ENCODE assay signal across 9 mouse cellular contexts in genomic region chr12:104830283-104830639, GRCm38 (mm10). TPM values are rescaled to one million over a fixed set of nuclear protein-coding genes. Genes with fewer than 3 reads are reported as not detected.
A peak's percentile ranks its signal among the peaks of the same experiment; 100 is the strongest.
DNase-seq lines count a peak whose midpoint lies in the region; ATAC-seq and TF ChIP-seq lines count a peak whose summit lies in the region.
"Had no signal": no experiment of that assay in that cellular context is flagged by ENCODE, and none has a peak within 500 bp of the region (broad histone marks: within the 10 kb centered on the region; RNA-seq: fewer than 3 reads in every experiment).

No protein-coding gene starts in this region.

- no peaks in the 10 kb centered on the region for H3K9me3 ChIP-seq in hindbrain, embryonic 10.5 days
- no peaks in the 10 kb centered on the region for H3K9me3 ChIP-seq in hindbrain, embryonic 16.5 days (ENCODE audit: control insufficient read depth, low read length)
- no peaks in the 10 kb centered on the region for H3K9me3 ChIP-seq in liver, embryonic 11.5 days (ENCODE audit: control insufficient read depth, low read length)
- no peaks in the 10 kb centered on the region for H3K9me3 ChIP-seq in liver, embryonic 12.5 days (replicated peaks)
- no peaks in the 10 kb centered on the region for H3K9me3 ChIP-seq in intestine, postnatal 0 days (ENCODE audit: control insufficient read depth)
- no peaks in the 10 kb centered on the region for H3K9me3 ChIP-seq in stomach, embryonic 16.5 days (replicated peaks; ENCODE audit: control insufficient read depth, low read length)

- peaks cover 39% of the 10 kb centered on the region for H3K4me1 ChIP-seq in hindbrain, embryonic 10.5 days (replicated peaks)
- H3K4me1 ChIP-seq in hindbrain, embryonic 16.5 days (ENCODE audit: control insufficient read depth, insufficient read depth, low read depth, low read length): no peaks in the 10 kb centered on the region; the same call in 1 of the 2 replicates
- peaks cover 6% of the 10 kb centered on the region for H3K4me1 ChIP-seq in liver, embryonic 11.5 days (replicated peaks; ENCODE audit: control insufficient read depth, insufficient read depth, low read length)
- peaks cover 9% of the 10 kb centered on the region for H3K4me1 ChIP-seq in liver, embryonic 12.5 days
- H3K4me1 ChIP-seq in intestine, postnatal 0 days (replicated peaks; ENCODE audit: control insufficient read depth, insufficient read depth, low read length): 0 out of 2 replicates have a peak, but pooled peaks cover 14% of the 10 kb centered on the region
- H3K4me1 ChIP-seq in stomach, embryonic 16.5 days (ENCODE audit: control insufficient read depth, insufficient read depth, low read length): peaks cover 16% of the 10 kb centered on the region

- peak overlapping the region; percentile 1; the same call in 1 of the 2 replicates for H3K27ac ChIP-seq in hindbrain, embryonic 10.5 days
- H3K27ac ChIP-seq in hindbrain, embryonic 16.5 days (ENCODE audit: low read depth, low read length): no peak overlapping the region
- no peak overlapping the region for H3K27ac ChIP-seq in liver, embryonic 11.5 days (ENCODE audit: low read depth, low read length)
- H3K27ac ChIP-seq in liver, embryonic 12.5 days: no peak overlapping the region
- H3K27ac ChIP-seq in intestine, postnatal 0 days (ENCODE audit: low read depth, low read length): 0 out of 2 replicates have a peak overlapping the region, but pooled peaks have one; percentile 11
- H3K27ac ChIP-seq in stomach, embryonic 16.5 days (ENCODE audit: low read length): peak overlapping the region; percentile 46

- no peak overlapping the region for H3K4me2 ChIP-seq in hindbrain, embryonic 16.5 days (ENCODE audit: low read length)
- H3K4me2 ChIP-seq in liver, embryonic 11.5 days: no peak overlapping the region
- no peak overlapping the region for H3K4me2 ChIP-seq in liver, embryonic 12.5 days
- H3K4me2 ChIP-seq in intestine, postnatal 0 days (replicated peaks; ENCODE audit: low read depth): 0 out of 2 replicates have a peak overlapping the region, but pooled peaks have one; percentile 27
- H3K4me2 ChIP-seq in stomach, embryonic 16.5 days (ENCODE audit: low read depth, low read length): no peak overlapping the region

- no peak for DNase-seq in hindbrain, embryonic 10.5 days (ENCODE audit: low spot score)
- DNase-seq in liver, embryonic 11.5 days (ENCODE audit: low spot score): no peak
- no peak for DNase-seq in adipocyte (ENCODE audit: low spot score)
- no peak for DNase-seq in left cerebral cortex, postnatal 36 days (ENCODE audit: low spot score in 2 of 2)
- DNase-seq: cerebellum, postnatal 25 days had no signal

- H3K9ac ChIP-seq in hindbrain, embryonic 16.5 days (ENCODE audit: low read depth, low read length): no peak overlapping the region
- H3K9ac ChIP-seq in liver, embryonic 11.5 days (ENCODE audit: low read depth, low read length): no peak overlapping the region
- no peak overlapping the region for H3K9ac ChIP-seq in liver, embryonic 12.5 days
- H3K9ac ChIP-seq in intestine, postnatal 0 days (ENCODE audit: low read depth, low read length): no peak overlapping the region
- H3K9ac ChIP-seq in stomach, embryonic 16.5 days (ENCODE audit: low read length): no peak overlapping the region

- H3K4me3 ChIP-seq in hindbrain, embryonic 10.5 days: no peak overlapping the region
- no peak overlapping the region for H3K4me3 ChIP-seq in hindbrain, embryonic 16.5 days (ENCODE audit: low read length)
- no peak overlapping the region for H3K4me3 ChIP-seq in liver, embryonic 11.5 days (ENCODE audit: low read depth, low read length)
- no peak overlapping the region for H3K4me3 ChIP-seq in liver, embryonic 12.5 days
- H3K4me3 ChIP-seq in intestine, postnatal 0 days (ENCODE audit: low read depth, low read length): no peak overlapping the region
- H3K4me3 ChIP-seq in stomach, embryonic 16.5 days (replicated peaks; ENCODE audit: low read length): no peak overlapping the region

- WGBS in hindbrain, embryonic 10.5 days: 64% methylated on average over 7 of the region's 7 CpGs
- 66% methylated on average over 7 of the region's 7 CpGs for WGBS in hindbrain, embryonic 16.5 days
- 77% methylated on average over 7 of the region's 7 CpGs for WGBS in liver, embryonic 11.5 days
- WGBS in liver, embryonic 12.5 days (ENCODE audit: insufficient replicate concordance): 65% methylated on average over 7 of the region's 7 CpGs
- 49% methylated on average over 7 of the region's 7 CpGs for WGBS in intestine, postnatal 0 days
- WGBS in stomach, embryonic 16.5 days: 59% methylated on average over 7 of the region's 7 CpGs

- intact Hi-C loops in left cerebral cortex, postnatal 36 days (cut with DNase I): no loop called here

- no peak for TF ChIP-seq CTCF in intestine, postnatal 0 days (IDR thresholded peaks at IDR 0.05; ENCODE audit: low read depth)

- H3K36me3 ChIP-seq in hindbrain, embryonic 10.5 days: no peaks in the 10 kb centered on the region
- no peaks in the 10 kb centered on the region for H3K36me3 ChIP-seq in hindbrain, embryonic 16.5 days (ENCODE audit: control insufficient read depth, insufficient read depth, low read length)
- no peaks in the 10 kb centered on the region for H3K36me3 ChIP-seq in liver, embryonic 11.5 days (ENCODE audit: control insufficient read depth, insufficient read depth, low read length)
- H3K36me3 ChIP-seq in liver, embryonic 12.5 days: no peaks in the 10 kb centered on the region
- no peaks in the 10 kb centered on the region for H3K36me3 ChIP-seq in intestine, postnatal 0 days (ENCODE audit: control insufficient read depth, insufficient read depth)
- H3K36me3 ChIP-seq in stomach, embryonic 16.5 days (ENCODE audit: control insufficient read depth, insufficient read depth, low read length): no peaks in the 10 kb centered on the region

- ATAC-seq in hindbrain, embryonic 16.5 days: no peak
- ATAC-seq in liver, embryonic 11.5 days (replicated peaks; ENCODE audit: low FRiP score): 0 out of 2 replicates have a peak, but pooled peaks have one; percentile 12
- ATAC-seq in liver, embryonic 12.5 days: no peak
- no peak for ATAC-seq in intestine, postnatal 0 days
- ATAC-seq in stomach, embryonic 16.5 days (ENCODE audit: insufficient read depth, low FRiP score): no peak; the same call in 1 of the 2 replicates

- H3K27me3 ChIP-seq in hindbrain, embryonic 10.5 days (ENCODE audit: insufficient read depth, poor library complexity, severe bottlenecking): no peaks in the 10 kb centered on the region
- H3K27me3 ChIP-seq in hindbrain, embryonic 16.5 days (replicated peaks; ENCODE audit: control insufficient read depth, insufficient read depth, low read length): no peaks in the 10 kb centered on the region
- no peaks in the 10 kb centered on the region for H3K27me3 ChIP-seq in liver, embryonic 11.5 days (replicated peaks; ENCODE audit: control insufficient read depth, insufficient read depth, low read length)
- H3K27me3 ChIP-seq in liver, embryonic 12.5 days (replicated peaks): peaks cover 24% of the 10 kb centered on the region
- no peaks in the 10 kb centered on the region for H3K27me3 ChIP-seq in intestine, postnatal 0 days (replicated peaks; ENCODE audit: control insufficient read depth, insufficient read depth, low read length)
- H3K27me3 ChIP-seq in stomach, embryonic 16.5 days (ENCODE audit: control insufficient read depth, insufficient read depth, low read length): no peaks in the 10 kb centered on the region

RNA-seq across cellular contexts. Expression of gene Clmn, which starts 34.6 kb away (rescaled TPM):
- polyA plus RNA-seq in hindbrain, embryonic 10.5 days (2016; fragmentation: Nextera tagmentation; extraction: Ambion mirVana): 2.4 and 2.7 TPM in 2 replicates
- 1.2 TPM in 2 replicates for polyA plus RNA-seq in hindbrain, embryonic 16.5 days (2015; fragmentation: Nextera tagmentation; extraction: Ambion mirVana)
- 1.5 and 2.1 TPM in 2 replicates for polyA plus RNA-seq in liver, embryonic 11.5 days (2014; fragmentation: Nextera tagmentation; extraction: Ambion mirVana)
- 0.37 and 0.38 TPM in 2 replicates for polyA plus RNA-seq in liver, embryonic 12.5 days (2016; fragmentation: Nextera tagmentation; extraction: Ambion mirVana)
- polyA plus RNA-seq in intestine, postnatal 0 days (2015; fragmentation: Nextera tagmentation; extraction: Ambion mirVana): 8.8 and 9.3 TPM in 2 replicates
- 2.3 and 2.5 TPM in 2 replicates for polyA plus RNA-seq in stomach, embryonic 16.5 days (2015; fragmentation: Nextera tagmentation; extraction: Ambion mirVana)
- 10 to 100 TPM; 45.7 to 53.7 TPM for total RNA-seq in left cerebral cortex, postnatal 36 days (2021)

Comparison
In these comparisons a context has a peak if more than half of its experiments do, and no peak if none do; other contexts are left out.
1. H3K27ac ChIP-seq: peak in hindbrain, embryonic 10.5 days (single experiment), intestine, postnatal 0 days (single experiment) and stomach, embryonic 16.5 days (single experiment); none in hindbrain, embryonic 16.5 days (single experiment), liver, embryonic 11.5 days (single experiment) and liver, embryonic 12.5 days (single experiment).